Mouse (Mus musculus) lung, embryonic 15.5 days (tissue): ENCODE data around the gene Ncam2. TPM values are rescaled to one million over a fixed set of nuclear protein-coding genes. Genes with fewer than 3 reads are reported as not detected.

ENCODE experiments used
- ATAC-seq: fragments of 200-750 bp; cut with Nextera tagmentation; 2 replicates; pipeline ENCODE4 v1.8.0; 2017; ENCODE audit warnings: moderate number of reproducible peaks, borderline replicate concordance; ENCODE audit not compliant: low FRiP score, low TSS enrichment; ENCODE audit errors: extremely low read depth
- H3K27ac ChIP-seq: fragments of 300-500 bp; sonication (generic); 2 replicates; pipeline ENCODE4 v1.5.1; 2015; ENCODE audit warnings: moderate library complexity, mild to moderate bottlenecking, inconsistent platforms
- H3K27me3 ChIP-seq: fragments of 300-500 bp; sonication (generic); 2 replicates; pipeline ENCODE4 v1.6.1; 2015; ENCODE audit warnings: inconsistent platforms
- H3K36me3 ChIP-seq: fragments of 300-500 bp; sonication (generic); 2 replicates; pipeline ENCODE4 v1.6.1; 2015; ENCODE audit warnings: inconsistent platforms
- H3K4me1 ChIP-seq: fragments of 300-500 bp; sonication (generic); 2 replicates; pipeline ENCODE4 v1.6.1; 2015; ENCODE audit warnings: inconsistent platforms
- H3K4me2 ChIP-seq: fragments of 300-500 bp; sonication (generic); 2 replicates; pipeline ENCODE4 v1.6.1; 2015; ENCODE audit warnings: inconsistent platforms, mild to moderate bottlenecking, moderate library complexity
- H3K4me3 ChIP-seq: fragments of 300-500 bp; sonication (generic); 2 replicates; pipeline ENCODE4 v1.5.1; 2015; ENCODE audit warnings: mild to moderate bottlenecking, inconsistent platforms
- H3K9ac ChIP-seq: fragments of 300-500 bp; sonication (generic); 2 replicates; pipeline ENCODE4 v1.6.1; 2015; ENCODE audit warnings: inconsistent platforms
- H3K9me3 ChIP-seq: fragments of 300-500 bp; sonication (generic); 2 replicates; pipeline ENCODE4 v1.6.1; 2016; ENCODE audit warnings: inconsistent platforms
- WGBS: fragments of 180-500 bp; shearing (Covaris S2); methylation state at CpG from one replicate; pipeline ENCODE4 v1.1.7; 2015; 5-methylcytosine and 5-hydroxymethylcytosine counted together
- polyA plus RNA-seq: library from polyadenylated mRNA; unstranded; fragments of >200 nt; fragmentation: Nextera tagmentation; extraction: Ambion mirVana; gene quantifications from 2 replicates; pipeline ENCODE4 v1.2.1, GENCODE M21; 2015

The Ncam2 gene
- polyA plus RNA-seq, 1 experiment from 2014 or later: 0.40 TPM

DNA sequence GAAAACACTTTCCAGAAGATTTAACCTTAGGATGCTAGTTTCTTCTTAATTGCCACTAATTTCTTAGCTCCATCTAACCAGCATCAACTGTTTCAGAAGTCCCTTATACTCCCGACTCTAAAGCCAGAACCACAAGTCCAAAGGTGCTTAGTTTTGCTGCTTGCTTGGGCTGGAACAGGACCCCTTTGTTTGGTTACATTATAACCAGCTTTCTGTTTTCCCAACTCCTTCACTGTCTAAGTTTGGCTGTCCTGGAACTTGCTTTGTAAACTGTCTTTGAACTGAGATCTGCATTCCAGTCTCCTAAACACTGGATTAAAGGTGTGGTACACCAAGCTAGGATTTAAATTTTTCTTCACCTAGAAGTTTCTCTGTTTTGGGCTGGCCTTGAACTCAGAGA lies 475.0 kb downstream of the Ncam2 start:
- Histone ChIP-seq H3K27ac (no peak overlapping the region), H3K9ac (no peak overlapping the region), H3K4me1 (no peaks in the 10 kb centered on the region), H3K27me3 (no peaks in the 10 kb centered on the region), H3K4me2 (no peak overlapping the region), H3K9me3 (no peaks in the 10 kb centered on the region), H3K36me3 (no peaks in the 10 kb centered on the region), H3K4me3 (no peak overlapping the region)
- no peak for ATAC-seq
- 71% methylated on average over 1 of the region's 1 CpGs for WGBS
